Mouse (Mus musculus) forebrain, embryonic 11.5 days (tissue): ENCODE data around the gene Gm10309. TPM values are rescaled to one million over a fixed set of nuclear protein-coding genes. Genes with fewer than 3 reads are reported as not detected.

Experiments used
- ATAC-seq: fragments of 200-750 bp; cut with Nextera tagmentation; replicated peaks from 2 replicates; pipeline ENCODE4 v1.8.0; 2017; ENCODE audit warnings: moderate TSS enrichment; ENCODE audit not compliant: low FRiP score
- DNase-seq: peaks from one replicate; pipeline ENCODE4 v3.0.0-alpha.2; 2017; ENCODE audit warnings: low spot score
- H3K27ac ChIP-seq: fragments of 300-500 bp; sonication (generic); 2 replicates; pipeline ENCODE4 v1.5.1; 2014; ENCODE audit warnings: low read depth, low read length
- H3K27me3 ChIP-seq: fragments of 300-500 bp; sonication (generic); 2 replicates; pipeline ENCODE4 v1.6.1; 2014; ENCODE audit warnings: mild to moderate bottlenecking, low read length, mixed read lengths; ENCODE audit not compliant: control insufficient read depth, insufficient read depth
- H3K36me3 ChIP-seq: fragments of 300-500 bp; sonication (generic); 2 replicates; pipeline ENCODE4 v1.6.1; 2014; ENCODE audit warnings: mild to moderate bottlenecking, low read length, moderate library complexity, mixed read lengths; ENCODE audit not compliant: control insufficient read depth, insufficient read depth
- H3K4me1 ChIP-seq: fragments of 300-500 bp; sonication (generic); replicated peaks from 2 replicates; pipeline ENCODE4 v1.6.1; 2014; ENCODE audit warnings: low read length, mixed read lengths; ENCODE audit not compliant: control insufficient read depth, insufficient read depth
- H3K4me2 ChIP-seq: fragments of 300-500 bp; sonication (generic); 2 replicates; pipeline ENCODE4 v1.6.1; 2014; ENCODE audit warnings: low read depth, mild to moderate bottlenecking, low read length, moderate library complexity, mixed read lengths; ENCODE audit not compliant: severe bottlenecking
- H3K4me3 ChIP-seq: fragments of 300-500 bp; sonication (generic); 2 replicates; pipeline ENCODE4 v1.5.1; 2014; ENCODE audit warnings: low read depth, low read length
- H3K9ac ChIP-seq: fragments of 300-500 bp; sonication (generic); 2 replicates; pipeline ENCODE4 v1.6.1; 2014; ENCODE audit warnings: low read length
- H3K9me3 ChIP-seq: fragments of 300-500 bp; sonication (generic); 2 replicates; pipeline ENCODE4 v1.6.1; 2016; ENCODE audit warnings: low read length, mixed read lengths; ENCODE audit not compliant: control insufficient read depth
- WGBS: fragments of 180-500 bp; shearing (Covaris S2); extraction: QIAGEN DNeasy Blood & Tissue Kit; methylation state at CpG from one replicate; pipeline ENCODE4 v1.1.7; 2014; 5-methylcytosine and 5-hydroxymethylcytosine counted together
- polyA plus RNA-seq: library from polyadenylated mRNA; unstranded; fragments of >200 nt; fragmentation: Nextera tagmentation; extraction: Ambion mirVana; gene quantifications from 2 replicates; pipeline ENCODE4 v1.2.1, GENCODE M21; 2014

Gm10309 gene
- polyA plus RNA-seq, 1 experiment from 2014 or later, result 0.24 TPM

GRCm38 (mm10) chr17:86533549-86533851 lies 28.5 kb upstream of the Gm10309 start:
- no peak for ATAC-seq
- WGBS, result 90% methylated on average over 11 of the region's 11 CpGs
- no peak overlapping the region for H3K4me3 ChIP-seq

DNA sequence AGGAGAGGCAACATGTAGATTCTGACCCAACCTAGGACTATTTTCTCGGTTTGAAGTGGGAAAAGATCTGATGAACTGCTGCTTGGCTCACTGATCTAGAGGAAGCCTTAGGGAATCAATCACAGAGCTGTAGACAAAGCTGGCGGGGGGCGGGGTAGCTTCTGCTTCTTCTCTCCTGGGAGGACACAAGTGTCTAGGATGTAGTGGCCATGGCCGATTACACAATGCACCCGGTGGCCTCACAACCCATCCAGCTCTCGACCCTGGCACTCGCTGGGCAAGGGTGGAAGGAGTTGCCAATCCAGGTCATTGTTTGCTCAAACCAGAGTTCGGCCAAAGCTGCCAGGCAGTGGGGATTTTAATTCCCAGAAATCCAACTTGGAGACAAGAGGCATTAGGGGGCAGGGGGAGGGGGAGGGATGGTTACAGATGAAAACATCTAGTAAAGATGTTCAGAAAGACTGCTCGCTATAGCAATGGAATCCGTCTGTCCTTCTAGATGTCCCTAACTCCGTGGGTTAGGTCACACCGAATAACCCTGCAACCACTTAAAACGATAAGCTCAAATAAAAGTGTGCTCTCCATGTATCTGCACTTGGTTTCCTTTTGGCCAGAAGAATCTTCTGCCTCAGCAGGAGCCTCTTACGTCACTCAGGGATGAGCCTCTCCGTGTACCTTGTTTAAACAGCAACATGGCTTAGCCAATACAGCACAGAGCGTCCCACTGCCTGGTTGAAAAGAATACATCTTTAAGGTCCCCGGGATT lies 27.9 kb upstream of the Gm10309 start:
- H3K9me3 ChIP-seq, result no peaks in the 10 kb centered on the region
- DNase-seq (no peak), ATAC-seq (no peak)
- peaks cover 4% of the 10 kb centered on the region; the same call in 1 of the 2 replicates for H3K4me1 ChIP-seq
- no peak overlapping the region for H3K4me3 ChIP-seq
- H3K9ac ChIP-seq, result no peak overlapping the region
- H3K36me3 ChIP-seq, result no peaks in the 10 kb centered on the region
- no peak overlapping the region for H3K27ac ChIP-seq
- no peak overlapping the region for H3K4me2 ChIP-seq
- 81% methylated on average over 17 of the region's 17 CpGs for WGBS
- no peaks in the 10 kb centered on the region for H3K27me3 ChIP-seq

More at GRCm38 (mm10) chr17:86533549-86533851, 28.5 kb upstream of the Gm10309 start:
- Histone ChIP-seq H3K27me3 (no peaks in the 10 kb centered on the region), H3K9ac (no peak overlapping the region), H3K27ac (no peak overlapping the region), H3K4me2 (no peak overlapping the region), H3K9me3 (no peaks in the 10 kb centered on the region), H3K36me3 (no peaks in the 10 kb centered on the region), H3K4me1 (peaks cover 4% of the 10 kb centered on the region; the same call in 1 of the 2 replicates)
- DNase-seq, result no peak

GRCm38 (mm10) chr17:86531231-86531630 lies 26.2 kb upstream of the Gm10309 start:
- WGBS, result 88% methylated on average over 6 of the region's 6 CpGs
- H3K9ac ChIP-seq, result no peak overlapping the region
- no peaks in the 10 kb centered on the region for H3K4me1 ChIP-seq
- no peaks in the 10 kb centered on the region for H3K27me3 ChIP-seq
- no peak for ATAC-seq
- no peak for DNase-seq
- H3K36me3 ChIP-seq, result no peaks in the 10 kb centered on the region
- H3K9me3 ChIP-seq, result no peaks in the 10 kb centered on the region
- no peak overlapping the region for H3K4me3 ChIP-seq
- no peak overlapping the region for H3K27ac ChIP-seq
- H3K4me2 ChIP-seq, result no peak overlapping the region

GRCm38 (mm10) chr17:86529411-86529810 lies 24.4 kb upstream of the Gm10309 start:
- 83% methylated on average over 4 of the region's 4 CpGs for WGBS

GRCm38 (mm10) chr17:86529003-86529402 lies 24.0 kb upstream of the Gm10309 start:
- H3K36me3 ChIP-seq, result no peaks in the 10 kb centered on the region
- no peak overlapping the region for H3K27ac ChIP-seq

More at GRCm38 (mm10) chr17:86529411-86529810, 24.4 kb upstream of the Gm10309 start:
- Histone ChIP-seq H3K4me1 (no peaks in the 10 kb centered on the region), H3K4me3 (no peak overlapping the region), H3K36me3 (no peaks in the 10 kb centered on the region), H3K4me2 (no peak overlapping the region), H3K9ac (no peak overlapping the region), H3K27me3 (no peaks in the 10 kb centered on the region), H3K27ac (no peak overlapping the region), H3K9me3 (no peaks in the 10 kb centered on the region)
- no peak for ATAC-seq
- no peak for DNase-seq

DNA sequence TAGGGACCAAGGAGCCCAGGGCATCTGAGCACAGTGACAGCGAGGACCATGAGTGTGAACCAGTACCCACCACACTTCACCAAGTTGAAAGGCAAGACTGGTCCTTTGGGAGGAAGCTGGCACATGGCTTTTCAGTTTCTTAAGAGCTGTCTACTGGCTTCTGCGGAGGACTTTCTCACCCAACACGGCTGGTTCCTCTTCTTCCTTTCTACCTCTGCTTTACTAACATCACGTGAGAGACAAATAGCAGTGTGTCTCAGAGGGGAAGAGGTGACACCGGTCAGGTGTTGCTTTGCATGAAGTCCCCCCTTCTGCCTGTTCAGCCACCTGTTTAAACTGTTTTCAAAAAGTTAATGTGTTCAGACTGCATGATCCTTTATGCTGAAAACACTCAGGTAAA lies 22.3 kb upstream of the Gm10309 start:
- no peak for ATAC-seq

More at GRCm38 (mm10) chr17:86529003-86529402, 24.0 kb upstream of the Gm10309 start:
- no peaks in the 10 kb centered on the region for H3K4me1 ChIP-seq
- H3K9me3 ChIP-seq, result no peaks in the 10 kb centered on the region
- DNase-seq (no peak), ATAC-seq (no peak)
- no peak overlapping the region for H3K9ac ChIP-seq
- H3K4me2 ChIP-seq, result no peak overlapping the region
- WGBS, result 87% methylated on average over 10 of the region's 10 CpGs
- no peaks in the 10 kb centered on the region for H3K27me3 ChIP-seq
- no peak overlapping the region for H3K4me3 ChIP-seq

DNA sequence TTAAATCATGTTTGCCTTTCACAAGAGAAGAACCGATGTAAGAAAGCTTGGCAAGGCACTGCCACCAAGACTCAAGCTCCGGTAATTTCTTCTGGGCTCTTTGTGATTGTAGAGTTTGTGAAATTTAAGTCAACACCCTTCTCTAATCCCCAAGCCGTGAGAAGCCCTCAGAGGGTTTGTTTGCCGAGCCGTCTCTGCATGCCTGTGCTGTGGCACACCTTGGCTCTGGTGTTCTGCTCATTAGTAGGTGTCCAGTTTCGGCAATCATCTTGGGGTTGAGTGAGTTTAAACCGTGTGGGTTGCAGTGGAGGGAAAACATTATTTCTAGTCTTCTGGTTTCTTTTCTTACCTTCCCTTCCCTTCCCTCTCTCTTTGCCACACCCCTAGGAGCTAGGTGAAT lies 21.0 kb upstream of the Gm10309 start:
- DNase-seq (no peak), ATAC-seq (no peak)
- no peaks in the 10 kb centered on the region for H3K9me3 ChIP-seq
- no peaks in the 10 kb centered on the region for H3K27me3 ChIP-seq
- no peaks in the 10 kb centered on the region for H3K4me1 ChIP-seq
- no peak overlapping the region for H3K4me3 ChIP-seq
- no peak overlapping the region for H3K9ac ChIP-seq
- H3K27ac ChIP-seq, result no peak overlapping the region
- WGBS, result 87% methylated on average over 7 of the region's 7 CpGs
- no peak overlapping the region for H3K4me2 ChIP-seq
- H3K36me3 ChIP-seq, result no peaks in the 10 kb centered on the region

More for the DNA sequence above, 22.3 kb upstream of the Gm10309 start:
- Histone ChIP-seq H3K4me1 (no peaks in the 10 kb centered on the region), H3K9me3 (no peaks in the 10 kb centered on the region), H3K9ac (no peak overlapping the region), H3K27me3 (no peaks in the 10 kb centered on the region), H3K4me2 (no peak overlapping the region), H3K36me3 (no peaks in the 10 kb centered on the region), H3K27ac (no peak overlapping the region), H3K4me3 (no peak overlapping the region)
- 91% methylated on average over 5 of the region's 5 CpGs for WGBS
- no peak for DNase-seq

- H3K4me1 ChIP-seq, result no peaks in the 10 kb centered on the region
- DNase-seq (no peak), ATAC-seq (no peak)
- H3K9ac ChIP-seq, result no peak overlapping the region
- no peaks in the 10 kb centered on the region for H3K27me3 ChIP-seq
- no peaks in the 10 kb centered on the region for H3K36me3 ChIP-seq
- no peak overlapping the region for H3K4me2 ChIP-seq
- H3K4me3 ChIP-seq, result no peak overlapping the region
- 86% methylated on average over 2 of the region's 2 CpGs for WGBS
- H3K9me3 ChIP-seq, result no peaks in the 10 kb centered on the region
- no peak overlapping the region for H3K27ac ChIP-seq
Observed at GRCm38 (mm10) chr17:86525075-86525474, 20.0 kb upstream of the Gm10309 start.

DNA sequence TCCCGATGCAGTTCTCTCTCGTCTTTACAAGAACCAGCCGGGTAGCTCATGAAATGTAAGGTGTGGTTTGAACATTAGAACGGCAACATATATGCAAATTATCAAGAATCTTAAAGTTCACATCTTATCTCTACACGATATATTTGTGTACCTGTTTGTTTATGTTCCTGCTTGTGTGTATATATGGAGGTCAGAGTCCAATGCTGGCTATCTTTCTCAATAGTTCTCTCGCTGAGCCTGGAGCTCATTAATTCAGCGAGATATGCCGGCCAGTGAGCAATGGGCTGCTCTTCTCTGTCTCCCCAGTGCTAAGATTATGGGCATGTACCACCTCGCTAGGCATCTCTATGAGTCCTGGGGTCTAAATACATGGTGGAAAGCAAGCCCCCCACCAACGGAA lies 18.8 kb upstream of the Gm10309 start:
- DNase-seq, result no peak
- no peak for ATAC-seq
- H3K36me3 ChIP-seq, result no peaks in the 10 kb centered on the region
- no peak overlapping the region for H3K4me3 ChIP-seq
- WGBS, result 93% methylated on average over 10 of the region's 10 CpGs
- no peak overlapping the region for H3K4me2 ChIP-seq
- no peak overlapping the region for H3K9ac ChIP-seq
- H3K4me1 ChIP-seq, result no peaks in the 10 kb centered on the region
- H3K27ac ChIP-seq, result no peak overlapping the region
- no peaks in the 10 kb centered on the region for H3K9me3 ChIP-seq
- H3K27me3 ChIP-seq, result no peaks in the 10 kb centered on the region
